Mouse (Mus musculus) limb, embryonic 12.5 days (tissue): ENCODE data around the gene Sycp2. TPM values are rescaled to one million over a fixed set of nuclear protein-coding genes. Genes with fewer than 3 reads are reported as not detected.
"Not testable (repeated sequence)": the region's sequence is repeated elsewhere in the genome, so short reads cannot be mapped to it uniquely, and the experiment has no call there.

Experiments
- ATAC-seq: fragments of 200-750 bp; cut with Nextera tagmentation; 2 replicates; pipeline ENCODE4 v1.8.0; 2017; ENCODE audit warnings: low read depth, moderate TSS enrichment; ENCODE audit not compliant: insufficient number of reproducible peaks, insufficient read depth, low FRiP score, low TSS enrichment
- H3K27ac ChIP-seq: fragments of 300-500 bp; sonication (generic); 2 replicates; pipeline ENCODE4 v1.5.1; 2016; ENCODE audit warnings: mild to moderate bottlenecking, moderate library complexity
- H3K27me3 ChIP-seq: fragments of 300-500 bp; sonication (generic); 2 replicates; pipeline ENCODE4 v1.6.1; 2016; ENCODE audit warnings: mild to moderate bottlenecking, moderate library complexity
- H3K36me3 ChIP-seq: fragments of 300-500 bp; sonication (generic); 2 replicates; pipeline ENCODE4 v1.6.1; 2016; ENCODE audit warnings: mild to moderate bottlenecking, moderate library complexity
- H3K4me1 ChIP-seq: fragments of 300-500 bp; sonication (generic); replicated peaks from 2 replicates; pipeline ENCODE4 v1.6.1; 2016
- H3K4me2 ChIP-seq: fragments of 300-500 bp; sonication (generic); 2 replicates; pipeline ENCODE4 v1.6.1; 2016; ENCODE audit warnings: mild to moderate bottlenecking, moderate library complexity
- H3K4me3 ChIP-seq: fragments of 300-500 bp; sonication (generic); replicated peaks from 2 replicates; pipeline ENCODE4 v1.5.1; 2016; ENCODE audit warnings: mild to moderate bottlenecking
- H3K9ac ChIP-seq: fragments of 300-500 bp; sonication (generic); replicated peaks from 2 replicates; pipeline ENCODE4 v1.6.1; 2016; ENCODE audit warnings: mild to moderate bottlenecking, moderate library complexity
- H3K9me3 ChIP-seq: fragments of 300-500 bp; sonication (generic); 2 replicates; pipeline ENCODE4 v1.6.1; 2016; ENCODE audit warnings: mild to moderate bottlenecking, moderate library complexity
- WGBS: fragments of 180-500 bp; shearing (Covaris S2); methylation state at CpG from one replicate; pipeline ENCODE4 v1.1.7; 2016; 5-methylcytosine and 5-hydroxymethylcytosine counted together
- polyA plus RNA-seq: library from polyadenylated mRNA; unstranded; fragments of >200 nt; fragmentation: Nextera tagmentation; extraction: Ambion mirVana; gene quantifications from 2 replicates; pipeline ENCODE4 v1.2.1, GENCODE M21; 2016

Gene Sycp2
- polyA plus RNA-seq, 1 experiment from 2014 or later, result 0.05 TPM

GRCm38 (mm10) chr2:178413481-178414260 is 6.2 kb upstream of the Sycp2 start:
- Histone ChIP-seq H3K4me3 (peak overlapping the region; percentile 74), H3K27ac (no peak overlapping the region), H3K4me1 (peaks cover 27% of the 10 kb centered on the region), H3K9me3 (no peaks in the 10 kb centered on the region), H3K4me2 (peak overlapping the region; percentile 98), H3K27me3 (peaks cover 39% of the 10 kb centered on the region), H3K36me3 (peaks cover 6% of the 10 kb centered on the region; the same call in 1 of the 2 replicates), H3K9ac (peak overlapping the region; percentile 68)
- 0 out of 2 replicates have a peak, but pooled peaks have one; percentile 9 for ATAC-seq
- 13% methylated on average over 75 of the region's 75 CpGs for WGBS

GRCm38 (mm10) chr2:178413081-178413480 is 5.6 kb upstream of the Sycp2 start:
- H3K36me3 ChIP-seq, result peaks cover 3% of the 10 kb centered on the region; the same call in 1 of the 2 replicates
- no peak overlapping the region for H3K27ac ChIP-seq
- peak overlapping the region; percentile 74 for H3K4me3 ChIP-seq
- peaks cover 39% of the 10 kb centered on the region for H3K27me3 ChIP-seq
- H3K9me3 ChIP-seq, result no peaks in the 10 kb centered on the region
- peak overlapping the region; percentile 98 for H3K4me2 ChIP-seq
- 57% methylated on average over 13 of the region's 13 CpGs for WGBS
- ATAC-seq, result no peak
- H3K4me1 ChIP-seq, result peaks cover 27% of the 10 kb centered on the region
- H3K9ac ChIP-seq, result no peak overlapping the region

- peaks cover 39% of the 10 kb centered on the region for H3K27me3 ChIP-seq
- 66% methylated on average over 6 of the region's 6 CpGs for WGBS
- H3K4me3 ChIP-seq, result no peak overlapping the region
- no peak overlapping the region for H3K27ac ChIP-seq
- H3K9me3 ChIP-seq, result peaks cover 2% of the 10 kb centered on the region; the same call in 1 of the 2 replicates
- peaks cover 27% of the 10 kb centered on the region for H3K4me1 ChIP-seq
- no peaks in the 10 kb centered on the region for H3K36me3 ChIP-seq
- 0 out of 2 replicates have a peak overlapping the region, but pooled peaks have one; percentile 98 for H3K4me2 ChIP-seq
- no peak for ATAC-seq
- no peak overlapping the region for H3K9ac ChIP-seq
Observed at GRCm38 (mm10) chr2:178412598-178412997, 5.1 kb upstream of the Sycp2 start.

GRCm38 (mm10) chr2:178410286-178410685 is 2.8 kb upstream of the Sycp2 start:
- peaks cover 23% of the 10 kb centered on the region for H3K4me1 ChIP-seq
- H3K9me3 ChIP-seq, result peaks cover 9% of the 10 kb centered on the region; the same call in 1 of the 2 replicates
- peaks cover 39% of the 10 kb centered on the region for H3K27me3 ChIP-seq
- H3K36me3 ChIP-seq, result no peaks in the 10 kb centered on the region
- no peak overlapping the region for H3K27ac ChIP-seq
- H3K4me2 ChIP-seq, result no peak overlapping the region
- WGBS, result 76% methylated on average over 6 of the region's 6 CpGs
- H3K9ac ChIP-seq, result no peak overlapping the region
- H3K4me3 ChIP-seq, result no peak overlapping the region
- ATAC-seq, result no peak

DNA sequence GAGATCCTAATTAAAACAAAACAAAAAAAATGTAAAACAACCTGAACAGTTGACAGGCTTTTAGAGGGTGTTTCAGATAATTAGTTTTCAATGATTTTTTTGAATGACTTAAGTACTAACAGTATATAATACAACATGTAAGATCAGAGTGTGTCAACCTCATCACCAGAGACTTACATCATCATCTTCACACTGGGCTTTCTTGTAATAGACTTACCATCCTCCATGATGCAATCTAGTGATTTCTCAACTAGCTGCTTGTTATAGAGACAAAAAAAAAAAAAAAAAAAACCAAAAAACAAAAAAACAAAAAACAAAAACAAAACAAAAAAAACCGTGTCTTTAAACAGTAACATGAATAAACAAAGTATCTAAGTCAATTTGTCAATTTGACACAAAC is 1.5 kb upstream of the Sycp2 start:
- 59% methylated on average over 1 of the region's 1 CpGs for WGBS
- Histone ChIP-seq H3K9ac (no peak overlapping the region), H3K4me1 (peaks cover 15% of the 10 kb centered on the region)

DNA sequence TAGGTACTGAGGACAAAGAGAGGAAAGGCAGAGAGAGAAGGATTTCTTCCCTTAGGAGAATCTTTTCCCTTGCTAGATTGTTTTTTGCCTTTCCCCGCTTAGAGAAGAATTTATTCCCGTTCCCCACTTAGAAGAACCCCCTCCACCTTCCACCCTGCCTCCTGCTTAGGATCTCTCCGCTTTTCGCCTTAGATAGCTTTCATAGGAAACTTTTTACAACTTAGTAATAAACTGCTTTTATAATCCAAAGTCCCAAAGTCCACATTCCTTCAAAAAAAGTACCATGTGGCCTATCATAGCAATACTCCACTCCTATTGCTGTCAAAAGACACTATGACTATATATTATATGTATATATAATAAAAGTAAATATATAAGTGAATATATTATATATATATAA is 64.9 kb downstream of the Sycp2 start:
- Histone ChIP-seq H3K9ac (no peak overlapping the region), H3K36me3 (no peaks in the 10 kb centered on the region), H3K4me1 (no peaks in the 10 kb centered on the region), H3K4me2 (no peak overlapping the region), H3K9me3 (no peaks in the 10 kb centered on the region), H3K27me3 (no peaks in the 10 kb centered on the region), H3K4me3 (no peak overlapping the region), H3K27ac (no peak overlapping the region)
- ATAC-seq, result no peak
- 52% methylated on average over 4 of the region's 4 CpGs for WGBS

More for the DNA sequence above, 1.5 kb upstream of the Sycp2 start:
- Histone ChIP-seq H3K9me3 (peaks cover 9% of the 10 kb centered on the region; the same call in 1 of the 2 replicates), H3K27me3 (peaks cover 28% of the 10 kb centered on the region), H3K36me3 (no peaks in the 10 kb centered on the region), H3K4me3 (no peak overlapping the region), H3K27ac (no peak overlapping the region), H3K4me2 (no peak overlapping the region)
- ATAC-seq, result no peak

- not testable (repeated sequence) for H3K4me1 ChIP-seq, H3K4me2 ChIP-seq, H3K4me3 ChIP-seq, H3K36me3 ChIP-seq, H3K27ac ChIP-seq, ATAC-seq, H3K9ac ChIP-seq, H3K9me3 ChIP-seq, H3K27me3 ChIP-seq
Observed at GRCm38 (mm10) chr2:178342105-178342504, 65.4 kb downstream of the Sycp2 start.

- no peaks in the 10 kb centered on the region for H3K27me3 ChIP-seq
- H3K36me3 ChIP-seq, result no peaks in the 10 kb centered on the region
- H3K4me1 ChIP-seq, result no peaks in the 10 kb centered on the region
- no peak overlapping the region for H3K4me2 ChIP-seq
- 6% methylated on average over 2 of the region's 2 CpGs for WGBS
- no peak overlapping the region for H3K9ac ChIP-seq
- no peak overlapping the region for H3K27ac ChIP-seq
- H3K9me3 ChIP-seq, result no peaks in the 10 kb centered on the region
- ATAC-seq, result no peak
- no peak overlapping the region for H3K4me3 ChIP-seq
Observed at GRCm38 (mm10) chr2:178339044-178339443, 68.4 kb downstream of the Sycp2 start.

DNA sequence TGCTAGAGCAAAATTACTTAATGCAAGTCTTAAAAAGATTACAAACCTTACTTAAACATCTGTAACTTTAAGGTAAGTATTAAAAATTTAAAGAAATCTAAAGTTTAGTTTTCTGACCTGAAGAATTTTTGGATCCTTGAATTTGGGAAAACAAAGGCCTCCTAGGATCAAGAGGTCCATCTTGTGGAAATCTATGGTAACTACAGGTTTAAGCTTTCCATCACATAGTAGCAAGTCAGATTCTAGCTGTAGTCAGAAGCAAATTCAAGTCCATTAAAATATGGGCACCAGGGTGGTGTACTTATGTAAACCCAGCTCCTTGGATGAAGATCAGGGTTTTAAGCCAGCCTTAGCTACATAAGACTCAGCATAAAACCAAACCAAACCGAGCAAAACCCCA is 69.6 kb downstream of the Sycp2 start:
- Histone ChIP-seq H3K9me3 (no peaks in the 10 kb centered on the region), H3K4me3 (no peak overlapping the region), H3K4me2 (no peak overlapping the region), H3K9ac (no peak overlapping the region), H3K36me3 (no peaks in the 10 kb centered on the region), H3K27me3 (no peaks in the 10 kb centered on the region), H3K27ac (no peak overlapping the region), H3K4me1 (no peaks in the 10 kb centered on the region)
- ATAC-seq, result no peak
- 32% methylated on average over 1 of the region's 1 CpGs for WGBS

GRCm38 (mm10) chr2:178329986-178330385 is 77.5 kb downstream of the Sycp2 start:
- 66% methylated on average over 1 of the region's 1 CpGs for WGBS

GRCm38 (mm10) chr2:178329551-178329950 is 77.9 kb downstream of the Sycp2 start:
- no peaks in the 10 kb centered on the region for H3K27me3 ChIP-seq
- peaks cover 15% of the 10 kb centered on the region for H3K4me1 ChIP-seq
- WGBS, result 89% methylated on average over 5 of the region's 5 CpGs
- ATAC-seq, result no peak
- no peak overlapping the region for H3K9ac ChIP-seq
- no peak overlapping the region for H3K4me2 ChIP-seq
- H3K4me3 ChIP-seq, result no peak overlapping the region
- H3K9me3 ChIP-seq, result no peaks in the 10 kb centered on the region
- no peaks in the 10 kb centered on the region for H3K36me3 ChIP-seq
- no peak overlapping the region for H3K27ac ChIP-seq

More at GRCm38 (mm10) chr2:178329986-178330385, 77.5 kb downstream of the Sycp2 start:
- Histone ChIP-seq H3K36me3 (no peaks in the 10 kb centered on the region), H3K4me1 (peaks cover 15% of the 10 kb centered on the region), H3K4me2 (no peak overlapping the region), H3K4me3 (no peak overlapping the region), H3K27ac (no peak overlapping the region), H3K9ac (no peak overlapping the region), H3K9me3 (no peaks in the 10 kb centered on the region), H3K27me3 (no peaks in the 10 kb centered on the region)
- no peak for ATAC-seq
